Mouse (Mus musculus): ENCODE measurements around the gene Dab1. TPM values are rescaled to one million over a fixed set of nuclear protein-coding genes. Genes with fewer than 3 reads are reported as not detected.

Gene Dab1
- polyA plus RNA-seq, 1 experiment from 2014 or later = 1.3 TPM

DNA sequence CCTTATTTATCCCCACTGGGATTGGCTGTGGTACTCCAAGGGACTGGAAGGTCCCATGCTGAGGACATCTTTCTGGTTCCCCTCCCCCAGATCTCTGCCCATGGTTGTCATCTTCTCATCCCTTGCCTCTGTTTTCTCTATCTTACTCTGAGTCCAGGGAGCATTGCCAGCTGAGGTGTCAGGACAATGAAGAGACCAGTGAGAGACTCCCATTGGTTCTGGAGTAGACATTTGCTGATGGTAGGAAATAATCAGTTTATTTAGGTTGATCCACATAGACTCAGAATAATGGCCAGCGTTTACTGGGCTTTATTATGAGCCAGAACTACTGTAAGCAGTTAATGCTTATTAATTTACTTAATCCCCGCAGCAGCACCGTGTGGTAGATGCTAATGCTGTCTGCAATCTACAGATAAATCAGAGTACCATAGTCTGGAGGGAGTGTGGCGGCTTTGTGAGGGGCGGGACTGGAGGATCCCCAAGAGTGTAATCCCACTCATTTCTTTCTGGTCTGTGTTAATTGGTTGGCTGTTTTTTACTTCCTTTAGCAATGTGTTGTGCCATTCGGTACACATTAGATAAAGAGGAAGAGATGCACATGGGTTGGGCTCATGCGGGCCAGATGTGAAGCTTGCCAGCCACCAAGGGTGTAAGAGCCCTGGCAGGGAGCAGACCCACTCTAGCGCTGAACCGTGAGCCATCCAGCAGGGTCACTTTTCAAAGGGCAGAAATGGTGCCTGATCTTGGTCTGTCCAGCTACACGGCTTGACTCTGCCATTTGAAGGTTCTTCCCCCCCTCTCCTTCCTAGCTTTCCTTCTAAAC lies 824.0 kb downstream of the Dab1 start:
- H3K4me1 ChIP-seq (ENCODE audit: control insufficient read depth, low read depth, low read length) = no peaks in the 10 kb centered on the region
- H3K9me3 ChIP-seq (replicated peaks; ENCODE audit: control insufficient read depth, low read length) = no peaks in the 10 kb centered on the region
- no peak overlapping the region for H3K9ac ChIP-seq (ENCODE audit: low read depth, low read length)
- no peaks in the 10 kb centered on the region for H3K36me3 ChIP-seq (ENCODE audit: control insufficient read depth, insufficient read depth)
- no peak for ATAC-seq (ENCODE audit: low read depth)
- H3K27me3 ChIP-seq (ENCODE audit: control insufficient read depth, insufficient read depth, low read depth, low read length) = no peaks in the 10 kb centered on the region
- H3K4me2 ChIP-seq (ENCODE audit: low read depth, low read length) = no peak overlapping the region
- H3K4me3 ChIP-seq (ENCODE audit: low read depth, low read length) = no peak overlapping the region
- WGBS (ENCODE audit: insufficient replicate concordance) = 58% methylated on average over 10 of the region's 10 CpGs
- H3K27ac ChIP-seq (ENCODE audit: low read length) = no peak overlapping the region

DNA sequence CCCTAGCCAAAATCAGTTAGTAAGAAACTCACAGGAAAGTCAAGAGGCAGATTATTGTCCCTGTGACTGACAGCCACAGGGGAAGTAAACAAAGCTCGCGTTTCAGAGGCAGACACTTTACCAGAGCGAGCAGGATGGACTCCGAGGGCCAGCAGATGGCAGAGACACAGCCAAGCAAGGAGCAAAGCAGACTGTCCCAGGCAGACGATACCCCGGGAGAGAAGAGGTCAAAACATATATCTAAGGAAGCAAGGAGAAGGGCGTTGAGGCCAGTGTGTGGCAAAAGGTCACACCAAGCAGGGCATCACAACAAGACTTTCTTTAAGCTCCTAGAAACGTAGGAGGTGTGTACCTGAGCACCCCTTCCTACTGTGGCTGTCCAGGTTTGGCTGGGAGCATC lies 824.6 kb downstream of the Dab1 start:
- no peak overlapping the region for H3K4me2 ChIP-seq (ENCODE audit: low read depth, low read length)
- H3K9me3 ChIP-seq (replicated peaks; ENCODE audit: control insufficient read depth, low read length) = no peaks in the 10 kb centered on the region
- no peak overlapping the region for H3K4me3 ChIP-seq (ENCODE audit: low read depth, low read length)
- ATAC-seq (ENCODE audit: low read depth) = no peak
- no peak overlapping the region for H3K27ac ChIP-seq (ENCODE audit: low read length)
- no peaks in the 10 kb centered on the region for H3K4me1 ChIP-seq (ENCODE audit: control insufficient read depth, low read depth, low read length)
- WGBS (ENCODE audit: insufficient replicate concordance) = 18% methylated on average over 8 of the region's 8 CpGs
- H3K9ac ChIP-seq (ENCODE audit: low read depth, low read length) = no peak overlapping the region
- H3K36me3 ChIP-seq (ENCODE audit: control insufficient read depth, insufficient read depth) = no peaks in the 10 kb centered on the region
- H3K27me3 ChIP-seq (ENCODE audit: control insufficient read depth, insufficient read depth, low read depth, low read length) = no peaks in the 10 kb centered on the region

DNA sequence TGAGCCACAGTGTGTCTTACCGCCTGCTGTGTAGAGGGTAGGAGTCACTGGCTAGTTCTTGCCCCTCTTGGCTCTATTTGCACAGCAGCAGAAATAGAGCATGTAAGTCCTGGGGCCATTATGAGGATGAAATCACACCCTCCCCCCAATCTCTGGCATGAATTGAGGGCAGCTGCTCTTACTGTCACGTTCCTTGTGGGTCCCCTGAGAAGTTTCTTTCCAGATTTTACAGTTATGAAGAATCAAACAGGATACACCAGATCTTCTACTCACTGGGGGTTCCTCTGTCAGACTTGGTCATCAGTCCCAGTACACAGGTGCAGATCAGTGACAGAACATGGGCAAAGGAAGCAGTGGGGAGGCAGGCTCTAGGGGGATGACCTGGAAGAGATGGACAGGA lies 825.8 kb downstream of the Dab1 start:
- Histone ChIP-seq H3K9ac (ENCODE audit: low read depth, low read length) (no peak overlapping the region), H3K4me2 (ENCODE audit: low read depth, low read length) (no peak overlapping the region), H3K4me3 (ENCODE audit: low read depth, low read length) (no peak overlapping the region), H3K36me3 (ENCODE audit: control insufficient read depth, insufficient read depth) (no peaks in the 10 kb centered on the region), H3K9me3 (replicated peaks; ENCODE audit: control insufficient read depth, low read length) (no peaks in the 10 kb centered on the region), H3K27ac (ENCODE audit: low read length) (no peak overlapping the region), H3K4me1 (ENCODE audit: control insufficient read depth, low read depth, low read length) (no peaks in the 10 kb centered on the region), H3K27me3 (ENCODE audit: control insufficient read depth, insufficient read depth, low read depth, low read length) (no peaks in the 10 kb centered on the region)
- no peak for ATAC-seq (ENCODE audit: low read depth)
- WGBS (ENCODE audit: insufficient replicate concordance) = 57% methylated on average over 2 of the region's 2 CpGs

DNA sequence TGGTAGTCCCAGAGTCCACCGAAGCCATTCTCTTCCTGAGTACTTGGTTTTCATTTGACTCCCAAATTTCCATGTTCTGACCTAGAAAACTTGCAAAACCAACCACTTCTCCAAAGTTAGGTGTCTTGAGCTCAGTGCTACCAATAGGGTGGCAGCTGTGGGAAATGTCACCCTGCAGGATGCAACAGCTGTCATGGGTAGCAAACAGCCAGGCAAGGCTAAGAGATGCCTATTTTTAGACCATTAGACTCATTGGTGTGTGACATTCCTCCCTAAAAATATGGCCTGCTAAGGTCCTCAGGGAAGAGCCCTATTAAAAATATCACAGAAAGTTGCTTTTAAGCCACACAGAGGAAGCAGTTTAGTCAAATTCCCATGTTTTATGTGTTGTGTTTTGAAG lies 829.0 kb downstream of the Dab1 start:
- H3K9me3 ChIP-seq (replicated peaks; ENCODE audit: control insufficient read depth, low read length) = no peaks in the 10 kb centered on the region
- no peak overlapping the region for H3K4me3 ChIP-seq (ENCODE audit: low read depth, low read length)
- no peaks in the 10 kb centered on the region for H3K36me3 ChIP-seq (ENCODE audit: control insufficient read depth, insufficient read depth)
- H3K4me1 ChIP-seq (ENCODE audit: control insufficient read depth, low read depth, low read length) = no peaks in the 10 kb centered on the region
- no peak overlapping the region for H3K27ac ChIP-seq (ENCODE audit: low read length)
- H3K27me3 ChIP-seq (ENCODE audit: control insufficient read depth, insufficient read depth, low read depth, low read length) = no peaks in the 10 kb centered on the region
- no peak for ATAC-seq (ENCODE audit: low read depth)
- WGBS (ENCODE audit: insufficient replicate concordance) = 69% methylated on average over 1 of the region's 1 CpGs
- no peak overlapping the region for H3K4me2 ChIP-seq (ENCODE audit: low read depth, low read length)
- no peak overlapping the region for H3K9ac ChIP-seq (ENCODE audit: low read depth, low read length)

DNA sequence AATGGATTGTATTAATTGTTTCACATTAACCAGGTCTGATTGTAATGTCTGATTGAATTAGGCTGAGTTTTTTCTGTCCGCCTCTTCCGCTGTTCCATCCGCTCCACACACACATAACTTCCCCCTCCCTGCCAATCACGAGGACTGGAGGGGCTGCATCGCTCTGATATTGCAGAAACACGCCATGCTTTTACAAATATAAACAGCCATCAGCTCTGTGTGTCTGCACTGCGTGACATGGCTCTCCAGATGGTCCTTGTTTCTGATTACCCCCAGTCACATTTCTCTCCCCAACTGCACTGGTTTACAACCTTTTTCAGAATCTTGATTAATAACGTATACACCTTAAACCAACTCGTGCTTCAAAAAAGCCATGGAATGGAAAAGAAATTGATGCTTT lies 831.5 kb downstream of the Dab1 start:
- no peaks in the 10 kb centered on the region for H3K27me3 ChIP-seq (ENCODE audit: control insufficient read depth, insufficient read depth, low read depth, low read length)
- H3K4me3 ChIP-seq (ENCODE audit: low read depth, low read length) = no peak overlapping the region
- no peak overlapping the region for H3K4me2 ChIP-seq (ENCODE audit: low read depth, low read length)
- H3K4me1 ChIP-seq (ENCODE audit: control insufficient read depth, low read depth, low read length) = no peaks in the 10 kb centered on the region
- H3K9ac ChIP-seq (ENCODE audit: low read depth, low read length) = no peak overlapping the region
- H3K36me3 ChIP-seq (ENCODE audit: control insufficient read depth, insufficient read depth) = no peaks in the 10 kb centered on the region
- H3K27ac ChIP-seq (ENCODE audit: low read length) = no peak overlapping the region
- 64% methylated on average over 9 of the region's 9 CpGs for WGBS (ENCODE audit: insufficient replicate concordance)
- no peaks in the 10 kb centered on the region for H3K9me3 ChIP-seq (replicated peaks; ENCODE audit: control insufficient read depth, low read length)
- no peak for ATAC-seq (ENCODE audit: low read depth)

DNA sequence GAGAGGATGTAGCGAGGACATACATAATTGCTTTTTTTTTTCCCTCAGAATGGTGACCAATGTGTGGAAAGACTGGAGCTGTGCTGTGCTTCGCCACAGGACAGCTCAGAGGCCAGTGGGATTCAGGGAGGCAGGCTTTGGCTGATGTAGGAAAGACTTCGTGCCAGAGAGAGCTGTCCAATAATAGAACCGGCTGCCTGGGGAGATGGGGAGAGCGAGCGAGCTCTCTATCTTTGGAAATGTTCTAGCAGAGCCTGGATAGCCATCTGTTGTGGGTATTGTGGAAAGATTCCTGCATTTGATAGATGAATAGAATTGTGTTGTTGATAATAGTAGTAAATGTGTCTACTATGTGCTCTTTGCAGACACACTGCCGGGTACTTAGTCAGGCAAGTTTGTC lies 833.4 kb downstream of the Dab1 start:
- no peak overlapping the region for H3K9ac ChIP-seq (ENCODE audit: low read depth, low read length)
- no peaks in the 10 kb centered on the region for H3K4me1 ChIP-seq (ENCODE audit: control insufficient read depth, low read depth, low read length)
- WGBS (ENCODE audit: insufficient replicate concordance) = 60% methylated on average over 7 of the region's 7 CpGs
- no peaks in the 10 kb centered on the region for H3K9me3 ChIP-seq (replicated peaks; ENCODE audit: control insufficient read depth, low read length)
- H3K4me3 ChIP-seq (ENCODE audit: low read depth, low read length) = no peak overlapping the region
- H3K27ac ChIP-seq (ENCODE audit: low read length) = no peak overlapping the region
- ATAC-seq (ENCODE audit: low read depth) = no peak
- no peaks in the 10 kb centered on the region for H3K36me3 ChIP-seq (ENCODE audit: control insufficient read depth, insufficient read depth)
- no peaks in the 10 kb centered on the region for H3K27me3 ChIP-seq (ENCODE audit: control insufficient read depth, insufficient read depth, low read depth, low read length)
- H3K4me2 ChIP-seq (ENCODE audit: low read depth, low read length) = no peak overlapping the region

DNA sequence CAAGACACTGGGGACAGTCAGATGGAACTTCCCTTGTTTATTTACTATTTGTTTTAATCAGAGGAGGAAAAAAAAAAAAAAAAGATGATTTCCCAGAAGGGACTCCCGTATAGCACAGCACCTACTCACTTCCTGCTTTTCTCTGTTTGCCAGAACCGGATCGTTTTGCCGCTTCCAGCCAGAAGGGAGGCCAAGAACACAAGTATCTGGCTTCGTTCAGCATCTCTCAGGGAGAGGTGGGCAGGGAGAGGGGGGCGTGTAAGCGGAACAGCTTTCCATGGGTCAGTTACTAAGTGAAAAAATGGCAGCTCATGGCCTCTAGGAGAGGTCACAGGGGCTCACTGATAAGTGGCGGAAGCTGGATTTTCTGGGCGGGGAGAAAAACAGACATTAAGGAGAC lies 836.0 kb downstream of the Dab1 start:
- no peaks in the 10 kb centered on the region for H3K4me1 ChIP-seq (ENCODE audit: control insufficient read depth, low read depth, low read length)
- H3K27me3 ChIP-seq (ENCODE audit: control insufficient read depth, insufficient read depth, low read depth, low read length) = no peaks in the 10 kb centered on the region
- H3K27ac ChIP-seq (ENCODE audit: low read length) = no peak overlapping the region
- H3K9ac ChIP-seq (ENCODE audit: low read depth, low read length) = no peak overlapping the region
- H3K9me3 ChIP-seq (replicated peaks; ENCODE audit: control insufficient read depth, low read length) = no peaks in the 10 kb centered on the region
- ATAC-seq (ENCODE audit: low read depth) = no peak
- no peak overlapping the region for H3K4me2 ChIP-seq (ENCODE audit: low read depth, low read length)
- no peak overlapping the region for H3K4me3 ChIP-seq (ENCODE audit: low read depth, low read length)
- H3K36me3 ChIP-seq (ENCODE audit: control insufficient read depth, insufficient read depth) = no peaks in the 10 kb centered on the region
- 54% methylated on average over 9 of the region's 9 CpGs for whole genome bisulfite sequencing (ENCODE audit: insufficient replicate concordance)

DNA sequence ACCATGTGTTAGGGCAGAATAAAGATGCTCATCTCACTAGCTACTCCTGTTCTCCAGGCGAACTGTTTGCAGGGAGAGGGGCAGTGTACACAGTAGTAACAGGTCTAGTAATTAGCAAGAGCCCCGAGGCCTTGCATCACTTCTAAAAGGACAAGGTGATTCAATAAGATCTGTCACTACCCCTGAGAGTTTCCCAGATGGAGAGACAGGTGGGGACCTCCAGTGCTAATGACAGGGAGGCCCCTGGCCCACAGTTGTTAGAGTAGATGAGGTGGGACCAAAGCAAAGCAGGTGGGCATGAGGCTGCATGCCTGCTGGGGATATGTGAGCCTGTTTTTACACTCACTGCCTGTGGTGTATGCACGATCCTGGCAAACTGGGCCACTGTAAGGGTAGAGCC lies 836.6 kb downstream of the Dab1 start:
- no peak for ATAC-seq (ENCODE audit: low read depth)

DNA sequence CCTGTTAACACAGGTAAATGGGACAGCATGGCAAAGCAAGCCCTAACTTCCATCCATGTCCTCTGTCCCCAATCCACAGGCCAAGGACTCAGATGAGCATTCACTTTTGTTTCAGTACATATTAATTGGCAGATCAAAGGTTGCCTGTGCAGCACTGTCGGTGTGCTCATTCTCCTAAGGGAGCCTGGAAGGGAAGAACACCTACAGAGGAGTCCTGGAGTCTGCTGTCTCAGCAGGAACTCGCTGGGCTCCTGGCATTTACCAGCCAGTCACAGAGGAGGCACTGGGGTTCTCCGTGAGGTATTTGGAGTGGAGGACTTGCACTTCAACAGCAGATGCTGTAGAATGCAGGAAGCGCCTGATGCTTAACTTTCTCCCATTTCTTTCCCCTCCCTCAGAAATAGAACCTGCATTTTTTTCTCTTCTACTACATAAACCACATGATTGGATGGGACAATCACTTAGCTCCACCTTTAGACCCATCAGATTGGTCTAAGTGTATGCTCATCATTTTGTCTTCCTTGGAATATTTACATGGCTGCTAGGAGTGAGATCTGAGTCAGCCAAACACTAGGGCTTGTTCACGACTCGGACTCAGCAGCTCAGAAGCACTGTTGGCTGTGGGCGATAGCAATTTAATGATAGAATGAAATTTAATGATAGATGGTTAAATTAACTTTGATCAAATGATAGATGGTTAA lies 837.2 kb downstream of the Dab1 start:
- no peak overlapping the region for H3K9ac ChIP-seq (ENCODE audit: low read depth, low read length)
- 66% methylated on average over 7 of the region's 7 CpGs for WGBS (ENCODE audit: insufficient replicate concordance)
- ATAC-seq (ENCODE audit: low read depth) = no peak

More for the DNA sequence above, 836.6 kb downstream of the Dab1 start:
- Histone ChIP-seq H3K9ac (ENCODE audit: low read depth, low read length) (no peak overlapping the region), H3K27ac (ENCODE audit: low read length) (no peak overlapping the region), H3K4me1 (ENCODE audit: control insufficient read depth, low read depth, low read length) (no peaks in the 10 kb centered on the region), H3K36me3 (ENCODE audit: control insufficient read depth, insufficient read depth) (no peaks in the 10 kb centered on the region), H3K4me2 (ENCODE audit: low read depth, low read length) (no peak overlapping the region), H3K9me3 (replicated peaks; ENCODE audit: control insufficient read depth, low read length) (no peaks in the 10 kb centered on the region), H3K27me3 (ENCODE audit: control insufficient read depth, insufficient read depth, low read depth, low read length) (no peaks in the 10 kb centered on the region), H3K4me3 (ENCODE audit: low read depth, low read length) (no peak overlapping the region)
- WGBS (ENCODE audit: insufficient replicate concordance) = 55% methylated on average over 3 of the region's 3 CpGs

More for the DNA sequence above, 837.2 kb downstream of the Dab1 start:
- Histone ChIP-seq H3K36me3 (ENCODE audit: control insufficient read depth, insufficient read depth) (no peaks in the 10 kb centered on the region), H3K4me1 (ENCODE audit: control insufficient read depth, low read depth, low read length) (no peaks in the 10 kb centered on the region), H3K9me3 (replicated peaks; ENCODE audit: control insufficient read depth, low read length) (no peaks in the 10 kb centered on the region), H3K27ac (ENCODE audit: low read length) (no peak overlapping the region), H3K27me3 (ENCODE audit: control insufficient read depth, insufficient read depth, low read depth, low read length) (no peaks in the 10 kb centered on the region), H3K4me3 (ENCODE audit: low read depth, low read length) (no peak overlapping the region), H3K4me2 (ENCODE audit: low read depth, low read length) (no peak overlapping the region)

All from liver, embryonic 16.5 days (tissue).